Mouse (Mus musculus) brain, embryonic 14.5 days (tissue): ENCODE measurements around the gene Hoxc12. TPM values are rescaled to one million over a fixed set of nuclear protein-coding genes. Genes with fewer than 3 reads are reported as not detected.

Source experiments
- DNase-seq: peaks from one replicate; pipeline ENCODE4 v3.0.0-alpha.2; 2011; ENCODE audit warnings: low read depth
- CTCF ChIP-seq: fragments of 200-500 bp; IDR thresholded peaks from 2 replicates; pipeline ENCODE4 v1.5.1; 2012; ENCODE audit warnings: inconsistent platforms, mild to moderate bottlenecking, moderate library complexity, borderline replicate concordance; ENCODE audit not compliant: insufficient read depth, insufficient read length; ENCODE audit errors: extremely low read depth
- POLR2A ChIP-seq: fragments of 200-500 bp; IDR thresholded peaks from 2 replicates; pipeline ENCODE4 v1.6.1; 2012; ENCODE audit warnings: mild to moderate bottlenecking, inconsistent platforms, borderline replicate concordance; ENCODE audit not compliant: poor library complexity, insufficient read depth, insufficient read length, severe bottlenecking; ENCODE audit errors: extremely low read depth
- polyA plus RNA-seq: library from polyadenylated mRNA; depleted of rRNA; stranded (reverse); fragments of >200 nt; gene quantifications from 2 replicates; pipeline ENCODE4 v1.2.3, GENCODE M21; 2012

Gene Hoxc12
- polyA plus RNA-seq, 1 experiment: not detected

- DNase-seq: no peak
- no peak for TF ChIP-seq CTCF
- TF ChIP-seq POLR2A: no peak
Measured at GRCm38 (mm10) chr15:102967312-102967510, 30.7 kb downstream of the Hoxc12 start, which contains the start of gene Hoxc5. Gene Hoxc5 (plus strand): TSS chr15:102967443.

GRCm38 (mm10) chr15:102967511-102968397 lies 31.2 kb downstream of the Hoxc12 start:
- TF ChIP-seq CTCF (no peak), POLR2A (no peak)
- DNase-seq: no peak

GRCm38 (mm10) chr15:102969296-102969695 lies 32.7 kb downstream of the Hoxc12 start:
- no peak for DNase-seq
- no peak for TF ChIP-seq POLR2A
- no peak for TF ChIP-seq CTCF

GRCm38 (mm10) chr15:102970740-102971139 lies 34.2 kb downstream of the Hoxc12 start:
- DNase-seq: peak; percentile 61
- TF ChIP-seq CTCF (peak; percentile 29; the same call in 1 of the 2 replicates), POLR2A (no peak)

DNA sequence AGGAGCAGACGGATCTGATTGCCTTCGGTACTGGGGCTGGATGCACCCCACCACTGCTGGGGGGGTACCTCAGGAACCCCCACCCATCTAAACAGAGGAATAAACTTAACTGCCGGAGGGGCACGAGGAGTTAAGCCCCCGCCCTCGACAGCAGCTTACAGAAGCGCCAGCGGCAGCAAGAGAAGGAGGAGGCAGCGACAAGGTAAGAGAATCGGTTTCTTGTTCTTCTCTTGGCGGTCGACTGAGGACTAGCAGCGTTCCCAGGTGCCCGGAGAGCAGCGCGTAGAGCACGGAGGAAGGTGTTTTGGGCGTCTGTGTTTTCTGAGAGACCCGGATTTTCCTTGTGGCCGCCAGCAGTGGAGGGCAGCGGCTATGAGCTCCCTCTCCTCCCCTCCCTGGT lies 35.7 kb downstream of the Hoxc12 start:
- TF ChIP-seq CTCF (no peak), POLR2A (no peak)

DNA sequence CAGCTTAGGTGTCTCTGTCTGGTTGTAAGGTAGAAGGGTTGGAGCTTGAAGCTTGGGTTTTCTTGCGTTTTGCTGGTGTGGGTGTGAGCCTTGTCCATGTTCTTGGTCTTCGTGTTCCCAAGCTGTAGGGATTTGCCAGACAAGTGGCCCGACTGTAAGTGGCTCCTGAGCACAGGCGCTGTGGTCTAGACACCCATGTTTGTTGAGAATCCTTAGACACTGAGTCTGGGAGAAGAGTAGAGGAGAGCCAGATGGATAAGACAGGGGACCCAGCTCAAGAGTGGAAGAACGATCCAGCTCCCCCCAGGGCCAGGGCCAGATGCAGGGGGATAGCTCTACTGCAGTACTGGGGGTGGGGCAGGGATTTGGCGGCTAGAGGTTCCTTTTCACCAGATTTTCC lies 36.2 kb downstream of the Hoxc12 start:
- no peak for TF ChIP-seq POLR2A
- no peak for TF ChIP-seq CTCF
- DNase-seq: no peak

More for the DNA sequence above, 35.7 kb downstream of the Hoxc12 start:
- DNase-seq: no peak

DNA sequence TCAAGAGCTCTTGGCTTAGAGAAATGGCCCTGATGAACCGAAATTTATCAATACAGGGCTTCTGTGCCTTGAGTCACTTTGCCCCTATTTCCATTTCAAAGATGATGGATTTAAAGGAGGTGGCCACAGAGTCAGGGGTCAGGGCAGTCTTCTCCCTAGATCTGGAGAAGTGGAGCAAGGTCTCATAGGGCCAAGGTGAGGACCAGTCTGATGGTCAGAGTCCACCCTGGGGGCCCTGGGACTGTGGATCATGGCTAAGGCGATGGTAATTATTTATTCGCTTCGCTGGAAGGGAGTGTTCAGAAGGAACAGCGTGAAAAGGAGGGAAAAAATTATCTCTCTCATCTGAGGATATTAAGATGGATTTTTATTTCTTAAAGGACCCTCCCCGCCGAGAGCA lies 38.5 kb downstream of the Hoxc12 start:
- no peak for TF ChIP-seq POLR2A
- no peak for TF ChIP-seq CTCF
- no peak for DNase-seq

DNA sequence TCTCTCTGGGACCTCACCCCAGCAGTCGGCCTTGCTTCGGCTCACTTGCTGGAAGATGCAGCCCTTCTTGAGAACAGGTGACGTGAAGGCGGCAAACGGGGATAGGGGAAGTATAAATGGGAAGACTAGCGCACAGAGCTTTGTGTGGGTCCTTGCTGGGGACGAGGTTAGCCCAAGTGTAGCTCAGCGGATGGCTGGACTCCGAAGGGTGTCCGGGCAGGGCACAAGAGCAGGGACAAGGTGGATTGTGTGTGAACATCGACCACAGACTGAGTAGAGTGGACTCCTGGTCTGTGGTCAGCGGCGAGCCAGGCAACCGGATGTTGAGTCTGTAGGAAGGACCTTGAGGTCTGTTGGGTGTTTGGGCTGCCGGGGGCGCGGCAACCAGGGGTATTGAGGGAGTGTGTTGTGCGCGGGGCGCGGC lies 39.1 kb downstream of the Hoxc12 start:
- TF ChIP-seq POLR2A (no peak), CTCF (no peak)
- no peak for DNase-seq

- no peak for TF ChIP-seq POLR2A
- TF ChIP-seq CTCF: no peak
- no peak for DNase-seq
Measured at GRCm38 (mm10) chr15:102976171-102976570, 39.6 kb downstream of the Hoxc12 start, which contains the start of gene Hoxc9. Gene Hoxc9 (plus strand): TSS chr15:102976439.

- TF ChIP-seq POLR2A (no peak), CTCF (no peak)
- DNase-seq: no peak
Measured at GRCm38 (mm10) chr15:102976631-102977422, 40.3 kb downstream of the Hoxc12 start.

DNA sequence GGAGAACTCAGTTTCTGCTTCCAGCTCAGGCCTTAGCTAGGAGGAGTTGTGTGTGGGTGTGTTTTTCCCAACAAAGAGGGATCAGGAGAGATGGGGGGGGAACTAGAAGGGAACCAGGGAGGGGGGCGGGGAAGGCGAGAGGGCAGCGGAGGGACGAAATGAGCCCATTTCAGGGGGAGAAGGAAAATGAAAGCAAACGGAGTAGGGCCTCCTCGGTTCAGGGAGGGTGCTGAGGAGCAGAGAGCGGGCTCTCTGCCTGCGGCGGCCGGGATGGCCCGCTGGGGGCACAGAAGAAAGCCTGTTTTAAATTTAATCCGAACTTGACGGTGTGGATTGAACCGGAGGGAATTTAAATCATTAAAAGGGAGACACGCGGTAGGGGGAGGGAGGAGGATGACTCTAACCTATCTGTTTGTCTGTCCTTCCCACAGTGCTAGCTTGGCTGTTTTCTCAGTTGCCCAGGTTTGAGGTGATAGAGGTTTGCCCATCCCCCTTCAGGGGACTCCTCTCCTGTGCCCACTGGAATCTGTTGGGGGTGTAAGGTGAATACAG lies 40.9 kb downstream of the Hoxc12 start:
- DNase-seq: no peak
- no peak for TF ChIP-seq CTCF
- no peak for TF ChIP-seq POLR2A
